Mouse (Mus musculus) thymus, adult 18-20 months (tissue): ENCODE measurements around the gene Sptssb.
A peak's percentile ranks its signal among the peaks of the same experiment; 100 is the strongest.

Experiments
- DNase-seq, 2 experiments: peaks; one replicate each; pipeline ENCODE4 v3.0.0; 2022; ENCODE audit warnings: mixed read lengths in 2 of 2

Sptssb gene

GRCm38 (mm10) chr3:69859858-69860588 is at the start of gene Sptssb:
Gene Sptssb (minus strand): TSS chr3:69859940.
- no peak for DNase-seq

- DNase-seq, result no peak
These were observed 48.3 kb upstream of the Sptssb start for GRCm38 (mm10) chr3:69908074-69908473.

- no peak for DNase-seq
These were observed 47.8 kb upstream of the Sptssb start for GRCm38 (mm10) chr3:69907564-69907963.

GRCm38 (mm10) chr3:69902787-69903477 is 43.2 kb upstream of the Sptssb start:
- no peak for DNase-seq

GRCm38 (mm10) chr3:69902382-69902781 is 42.6 kb upstream of the Sptssb start:
- DNase-seq, result peak; percentile 50 to 51

GRCm38 (mm10) chr3:69901874-69902381 is 42.2 kb upstream of the Sptssb start:
- DNase-seq, result no peak

- no peak for DNase-seq
These were observed 40.6 kb upstream of the Sptssb start for GRCm38 (mm10) chr3:69900335-69900734.

GRCm38 (mm10) chr3:69897917-69898594 is 38.3 kb upstream of the Sptssb start:
- no peak for DNase-seq

GRCm38 (mm10) chr3:69895516-69895915 is 35.8 kb upstream of the Sptssb start:
- no peak for DNase-seq

GRCm38 (mm10) chr3:69892187-69893094 is 32.7 kb upstream of the Sptssb start:
- DNase-seq, result no peak

- DNase-seq, result no peak
These were observed 26.1 kb upstream of the Sptssb start for GRCm38 (mm10) chr3:69885866-69886265.

- no peak for DNase-seq
These were observed 24.0 kb upstream of the Sptssb start for GRCm38 (mm10) chr3:69883710-69884109.

GRCm38 (mm10) chr3:69877538-69877937 is 17.8 kb upstream of the Sptssb start:
- no peak for DNase-seq

- DNase-seq, result no peak
These were observed 15.0 kb upstream of the Sptssb start for GRCm38 (mm10) chr3:69874721-69875120.

GRCm38 (mm10) chr3:69872661-69873327 is 13.1 kb upstream of the Sptssb start:
- no peak for DNase-seq

- DNase-seq, result no peak
These were observed 11.4 kb upstream of the Sptssb start for GRCm38 (mm10) chr3:69871174-69871573.

- no peak for DNase-seq
These were observed 10.0 kb upstream of the Sptssb start for GRCm38 (mm10) chr3:69869702-69870101.

- no peak for DNase-seq
These were observed 2.2 kb upstream of the Sptssb start for GRCm38 (mm10) chr3:69861789-69862395.

GRCm38 (mm10) chr3:69860589-69861521 is 1.1 kb upstream of the Sptssb start:
- DNase-seq, result no peak

- no peak for DNase-seq
These were observed 20.3 kb downstream of the Sptssb start for GRCm38 (mm10) chr3:69839485-69839884.
